Mouse (Mus musculus) monocyte, adult 59 days (primary cell): ENCODE measurements around the gene Dgkb. TPM values are rescaled to one million over a fixed set of nuclear protein-coding genes. Genes with fewer than 3 reads are reported as not detected.

Source experiments
- total RNA-seq, 2 experiments: library from RNA; stranded (reverse); gene quantifications; one replicate each; pipeline ENCODE4 v1.2.4; 2023

Dgkb gene
- total RNA-seq: not detected

DNA sequence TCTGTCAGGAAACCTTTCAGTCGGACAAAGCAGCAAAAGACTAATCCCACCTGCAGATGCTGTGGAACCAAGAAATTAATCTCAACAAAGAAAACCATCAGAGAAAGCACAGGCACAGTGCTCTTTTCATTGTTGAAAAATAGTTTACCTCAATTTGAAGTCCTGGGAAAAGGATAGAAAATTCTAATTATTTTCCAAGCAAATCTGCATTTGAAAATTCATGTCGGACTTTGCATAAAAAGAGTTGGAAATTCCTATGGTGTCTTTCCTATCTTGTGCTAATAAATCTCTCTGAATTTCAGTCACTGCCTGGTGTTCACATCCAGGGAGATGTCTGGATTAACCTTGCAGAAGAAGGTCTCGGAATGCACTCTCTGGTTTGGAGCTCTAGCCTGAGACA, at the start of gene Dgkb:
Gene Dgkb, plus strand, starts transcription at position 301 of the 400 bp plus-strand sequence.

